Mouse (Mus musculus): Measurements from ENCODE around the gene Crygb. TPM values are rescaled to one million over a fixed set of nuclear protein-coding genes. Genes with fewer than 3 reads are reported as not detected.

The Crygb gene
- polyA plus RNA-seq (2014; fragmentation: Nextera tagmentation; extraction: Ambion mirVana) = 0.71 TPM in 1 of 2 replicates, not detected in the other

DNA sequence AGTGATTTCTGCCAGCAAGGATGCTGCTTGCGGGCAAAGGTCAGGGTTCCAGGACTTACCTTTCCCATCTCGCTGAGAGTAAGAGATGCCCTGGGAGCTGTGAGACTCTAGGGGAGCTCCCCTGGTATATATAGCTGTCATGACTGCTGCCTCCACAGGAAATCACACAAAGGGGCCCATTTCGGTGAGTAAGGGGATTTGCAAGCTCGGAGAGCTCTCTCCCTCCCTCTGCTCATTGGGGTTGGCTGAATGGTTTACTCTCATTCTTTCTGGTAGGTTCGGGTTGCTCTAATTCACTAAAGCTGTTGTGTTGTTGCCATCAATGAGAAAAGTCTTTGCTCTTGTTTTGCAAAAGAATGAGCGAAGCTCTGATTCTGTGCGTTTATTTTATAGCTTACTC, at the start of gene Crygb:
Gene Crygb (minus strand): TSS at position 101 of the 400 bp plus-strand sequence.
- Histone ChIP-seq H3K4me3 (ENCODE audit: low read depth, low read length) (no peak within 1 kb of the TSS), H3K9me3 (ENCODE audit: control insufficient read depth, low read depth, low read length) (no peaks in the 10 kb centered on the region), H3K4me2 (replicated peaks; ENCODE audit: low read depth, low read length) (no peak within 1 kb of the TSS), H3K9ac (replicated peaks; ENCODE audit: low read depth, low read length) (no peak within 1 kb of the TSS), H3K36me3 (ENCODE audit: control insufficient read depth, insufficient read depth, low read length) (no peaks in the 10 kb centered on the region), H3K4me1 (ENCODE audit: control insufficient read depth, insufficient read depth, low read length) (no peaks in the 10 kb centered on the region), H3K27me3 (ENCODE audit: control insufficient read depth, insufficient read depth, low read length) (no peaks in the 10 kb centered on the region), H3K27ac (ENCODE audit: low read length) (no peak within 1 kb of the TSS)
- ATAC-seq (ENCODE audit: insufficient number of reproducible peaks, insufficient read depth, low FRiP score, low read depth) = no peak
- WGBS = 37% methylated on average over 7 of the region's 7 CpGs

GRCm38 (mm10) chr1:65131671-65132070, 49.6 kb upstream of the Crygb start:
- WGBS = 85% methylated on average over 1 of the region's 1 CpGs
- Histone ChIP-seq H3K9ac (replicated peaks; ENCODE audit: low read depth, low read length) (no peak overlapping the region), H3K27ac (ENCODE audit: low read length) (no peak overlapping the region), H3K9me3 (ENCODE audit: control insufficient read depth, low read depth, low read length) (no peaks in the 10 kb centered on the region), H3K4me1 (ENCODE audit: control insufficient read depth, insufficient read depth, low read length) (no peaks in the 10 kb centered on the region), H3K4me3 (ENCODE audit: low read depth, low read length) (no peak overlapping the region), H3K36me3 (ENCODE audit: control insufficient read depth, insufficient read depth, low read length) (no peaks in the 10 kb centered on the region), H3K27me3 (ENCODE audit: control insufficient read depth, insufficient read depth, low read length) (no peaks in the 10 kb centered on the region), H3K4me2 (replicated peaks; ENCODE audit: low read depth, low read length) (no peak overlapping the region)
- no peak for ATAC-seq (ENCODE audit: insufficient number of reproducible peaks, insufficient read depth, low FRiP score, low read depth)

DNA sequence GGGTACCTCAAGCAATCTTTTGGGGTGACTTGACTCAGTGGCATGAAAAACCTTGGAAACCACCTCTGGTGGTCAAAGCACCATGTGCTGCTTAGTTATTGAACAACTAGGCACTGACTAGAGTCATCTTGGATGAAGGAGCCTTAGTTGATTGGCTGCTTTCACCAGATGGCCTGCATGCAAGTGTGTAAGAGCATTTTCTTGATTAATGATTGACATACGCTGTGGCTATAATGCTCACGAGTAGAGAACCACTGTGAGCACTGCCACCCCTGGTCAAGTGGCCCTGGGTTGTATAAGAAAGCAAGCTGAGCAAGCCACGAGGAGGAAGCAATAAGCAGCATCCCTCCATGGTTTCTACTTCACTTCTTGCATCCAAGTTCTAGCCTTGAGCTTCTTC, 48.1 kb upstream of the Crygb start:
- no peaks in the 10 kb centered on the region for H3K27me3 ChIP-seq (ENCODE audit: control insufficient read depth, insufficient read depth, low read length)
- no peaks in the 10 kb centered on the region for H3K4me1 ChIP-seq (ENCODE audit: control insufficient read depth, insufficient read depth, low read length)
- no peak overlapping the region for H3K4me3 ChIP-seq (ENCODE audit: low read depth, low read length)
- H3K27ac ChIP-seq (ENCODE audit: low read length) = no peak overlapping the region
- ATAC-seq (ENCODE audit: insufficient number of reproducible peaks, insufficient read depth, low FRiP score, low read depth) = no peak
- no peak overlapping the region for H3K4me2 ChIP-seq (replicated peaks; ENCODE audit: low read depth, low read length)
- no peaks in the 10 kb centered on the region for H3K36me3 ChIP-seq (ENCODE audit: control insufficient read depth, insufficient read depth, low read length)
- 72% methylated on average over 3 of the region's 3 CpGs for WGBS
- no peak overlapping the region for H3K9ac ChIP-seq (replicated peaks; ENCODE audit: low read depth, low read length)
- H3K9me3 ChIP-seq (ENCODE audit: control insufficient read depth, low read depth, low read length) = no peaks in the 10 kb centered on the region

- no peaks in the 10 kb centered on the region for H3K36me3 ChIP-seq (ENCODE audit: control insufficient read depth, insufficient read depth, low read length)
- H3K4me1 ChIP-seq (ENCODE audit: control insufficient read depth, insufficient read depth, low read length) = no peaks in the 10 kb centered on the region
- no peaks in the 10 kb centered on the region for H3K9me3 ChIP-seq (ENCODE audit: control insufficient read depth, low read depth, low read length)
- H3K4me3 ChIP-seq (ENCODE audit: low read depth, low read length) = no peak overlapping the region
- no peak overlapping the region for H3K27ac ChIP-seq (ENCODE audit: low read length)
- 53% methylated on average over 3 of the region's 3 CpGs for WGBS
- no peaks in the 10 kb centered on the region for H3K27me3 ChIP-seq (ENCODE audit: control insufficient read depth, insufficient read depth, low read length)
- H3K9ac ChIP-seq (replicated peaks; ENCODE audit: low read depth, low read length) = no peak overlapping the region
- no peak overlapping the region for H3K4me2 ChIP-seq (replicated peaks; ENCODE audit: low read depth, low read length)
- no peak for ATAC-seq (ENCODE audit: insufficient number of reproducible peaks, insufficient read depth, low FRiP score, low read depth)
Measured at GRCm38 (mm10) chr1:65129634-65130180, 47.6 kb upstream of the Crygb start.

- Histone ChIP-seq H3K9ac (replicated peaks; ENCODE audit: low read depth, low read length) (no peak within 1 kb of the TSS), H3K4me3 (ENCODE audit: low read depth, low read length) (no peak within 1 kb of the TSS)
- WGBS = 24% methylated on average over 9 of the region's 9 CpGs
Measured at GRCm38 (mm10) chr1:65122574-65123372, 40.7 kb upstream of the Crygb start, which contains the start of gene D630023F18Rik. D630023F18Rik (minus strand) TSS chr1:65123214.

DNA sequence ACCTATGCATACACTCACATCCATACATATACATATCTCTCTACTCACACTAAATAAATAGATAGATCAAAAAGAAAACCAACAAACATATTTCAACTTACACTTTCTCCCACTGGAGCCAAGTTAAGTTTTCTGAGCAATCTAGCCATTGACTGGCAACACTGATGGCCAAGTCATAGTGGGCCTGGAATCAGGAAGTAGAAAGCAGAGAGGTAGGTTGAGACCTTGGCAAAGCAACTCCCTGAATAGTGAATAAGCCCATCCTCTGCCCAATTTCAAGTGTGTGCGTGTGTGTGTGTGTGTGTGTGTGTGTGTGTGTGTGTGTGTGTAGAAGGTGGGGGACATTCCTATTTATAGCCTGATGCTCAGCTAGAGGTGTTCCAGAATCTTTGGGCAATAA, 37.4 kb upstream of the Crygb start, which contains the start of gene Gm28845:
Gene Gm28845 (minus strand): TSS at position 121 of the 400 bp plus-strand sequence.
- H3K27me3 ChIP-seq (ENCODE audit: control insufficient read depth, insufficient read depth, low read length) = no peaks in the 10 kb centered on the region
- no peak within 1 kb of the TSS for H3K27ac ChIP-seq (ENCODE audit: low read length)
- no peak for ATAC-seq (ENCODE audit: insufficient number of reproducible peaks, insufficient read depth, low FRiP score, low read depth)

More at GRCm38 (mm10) chr1:65122574-65123372, 40.7 kb upstream of the Crygb start, which contains the start of gene D630023F18Rik:
- no peak for ATAC-seq (ENCODE audit: insufficient number of reproducible peaks, insufficient read depth, low FRiP score, low read depth)
- Histone ChIP-seq H3K36me3 (ENCODE audit: control insufficient read depth, insufficient read depth, low read length) (no peaks in the 10 kb centered on the region), H3K4me1 (ENCODE audit: control insufficient read depth, insufficient read depth, low read length) (no peaks in the 10 kb centered on the region), H3K9me3 (ENCODE audit: control insufficient read depth, low read depth, low read length) (no peaks in the 10 kb centered on the region), H3K27me3 (ENCODE audit: control insufficient read depth, insufficient read depth, low read length) (no peaks in the 10 kb centered on the region), H3K27ac (ENCODE audit: low read length) (no peak within 1 kb of the TSS), H3K4me2 (replicated peaks; ENCODE audit: low read depth, low read length) (no peak within 1 kb of the TSS)

DNA sequence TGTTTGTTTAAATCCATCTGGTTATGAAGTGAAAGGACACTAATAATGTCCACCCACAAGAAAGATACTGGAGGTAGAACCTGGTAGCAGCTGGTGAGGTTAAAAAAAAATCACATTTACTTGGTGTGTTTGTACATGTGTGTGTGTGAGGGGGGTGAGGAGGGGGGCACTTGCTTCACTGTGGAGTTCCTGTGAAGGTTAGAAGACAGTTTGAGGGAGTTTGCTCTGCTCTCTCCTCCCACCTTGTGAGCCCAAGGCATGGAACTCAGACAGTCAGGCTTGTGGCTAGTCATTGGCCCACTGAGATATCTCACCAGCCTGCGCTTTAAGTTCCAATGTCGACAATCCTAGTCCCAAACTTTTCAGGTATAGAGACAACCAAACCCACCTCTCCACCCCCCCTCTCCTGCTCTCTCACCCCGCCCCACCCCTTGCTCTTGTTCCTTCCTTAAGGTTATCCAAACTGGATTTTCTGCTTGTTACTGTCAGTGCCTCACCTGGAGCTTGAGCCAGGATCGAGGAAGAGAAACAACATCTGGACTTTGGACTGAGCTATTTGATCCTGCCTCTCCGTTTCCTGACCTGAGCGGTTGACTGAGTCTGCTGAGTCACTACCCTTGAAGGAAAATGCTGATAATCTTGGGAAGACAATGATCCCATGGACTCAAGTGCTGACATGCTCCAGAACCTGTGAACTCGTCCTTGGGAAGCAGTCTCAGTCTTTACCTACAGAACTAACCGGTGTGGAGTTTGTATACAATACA, 36.2 kb upstream of the Crygb start:
- ATAC-seq (ENCODE audit: insufficient number of reproducible peaks, insufficient read depth, low FRiP score, low read depth) = peak; percentile 86
- no peaks in the 10 kb centered on the region for H3K27me3 ChIP-seq (ENCODE audit: control insufficient read depth, insufficient read depth, low read length)
- no peak overlapping the region for H3K4me2 ChIP-seq (replicated peaks; ENCODE audit: low read depth, low read length)
- no peaks in the 10 kb centered on the region for H3K4me1 ChIP-seq (ENCODE audit: control insufficient read depth, insufficient read depth, low read length)
- no peaks in the 10 kb centered on the region for H3K9me3 ChIP-seq (ENCODE audit: control insufficient read depth, low read depth, low read length)
- no peak overlapping the region for H3K27ac ChIP-seq (ENCODE audit: low read length)
- H3K9ac ChIP-seq (replicated peaks; ENCODE audit: low read depth, low read length) = no peak overlapping the region
- H3K4me3 ChIP-seq (ENCODE audit: low read depth, low read length) = no peak overlapping the region
- 55% methylated on average over 8 of the region's 8 CpGs for WGBS
- H3K36me3 ChIP-seq (ENCODE audit: control insufficient read depth, insufficient read depth, low read length) = no peaks in the 10 kb centered on the region

More for the DNA sequence above, 37.4 kb upstream of the Crygb start, which contains the start of gene Gm28845:
- H3K4me3 ChIP-seq (ENCODE audit: low read depth, low read length) = no peak within 1 kb of the TSS
- H3K9me3 ChIP-seq (ENCODE audit: control insufficient read depth, low read depth, low read length) = no peaks in the 10 kb centered on the region
- WGBS = 80% methylated on average over 1 of the region's 1 CpGs
- H3K36me3 ChIP-seq (ENCODE audit: control insufficient read depth, insufficient read depth, low read length) = no peaks in the 10 kb centered on the region
- H3K4me2 ChIP-seq (replicated peaks; ENCODE audit: low read depth, low read length) = no peak within 1 kb of the TSS
- no peaks in the 10 kb centered on the region for H3K4me1 ChIP-seq (ENCODE audit: control insufficient read depth, insufficient read depth, low read length)
- no peak within 1 kb of the TSS for H3K9ac ChIP-seq (replicated peaks; ENCODE audit: low read depth, low read length)

GRCm38 (mm10) chr1:65113536-65114172, 31.6 kb upstream of the Crygb start:
- Histone ChIP-seq H3K9ac (replicated peaks; ENCODE audit: low read depth, low read length) (no peak overlapping the region), H3K9me3 (ENCODE audit: control insufficient read depth, low read depth, low read length) (no peaks in the 10 kb centered on the region), H3K27ac (ENCODE audit: low read length) (no peak overlapping the region), H3K27me3 (ENCODE audit: control insufficient read depth, insufficient read depth, low read length) (no peaks in the 10 kb centered on the region), H3K4me3 (ENCODE audit: low read depth, low read length) (no peak overlapping the region), H3K4me2 (replicated peaks; ENCODE audit: low read depth, low read length) (no peak overlapping the region), H3K4me1 (ENCODE audit: control insufficient read depth, insufficient read depth, low read length) (0 out of 2 replicates have a peak, but pooled peaks cover 2% of the 10 kb centered on the region), H3K36me3 (ENCODE audit: control insufficient read depth, insufficient read depth, low read length) (no peaks in the 10 kb centered on the region)
- WGBS = 91% methylated on average over 5 of the region's 5 CpGs
- ATAC-seq (ENCODE audit: insufficient number of reproducible peaks, insufficient read depth, low FRiP score, low read depth) = no peak
